Mouse (Mus musculus) induced T-regulatory cell, adult 2 months (primary cell): ENCODE data around the gene Il1rapl1.

Source experiments
- DNase-seq: peaks from one replicate; pipeline ENCODE4 v3.0.0-alpha.2; 2012; ENCODE audit warnings: low read depth

Il1rapl1 gene

GRCm38 (mm10) chrX:87600914-87601313 lies 514.5 kb downstream of the Il1rapl1 start:
- DNase-seq, result no peak

GRCm38 (mm10) chrX:87507997-87508396 lies 607.4 kb downstream of the Il1rapl1 start:
- no peak for DNase-seq

- DNase-seq, result no peak
Observed at GRCm38 (mm10) chrX:87502604-87503003, 612.8 kb downstream of the Il1rapl1 start.

GRCm38 (mm10) chrX:87483416-87483815 lies 632.0 kb downstream of the Il1rapl1 start:
- no peak for DNase-seq

- peak; percentile 92 for DNase-seq
Observed at GRCm38 (mm10) chrX:87238191-87238590, 877.3 kb downstream of the Il1rapl1 start.

GRCm38 (mm10) chrX:87225280-87225679 lies 890.2 kb downstream of the Il1rapl1 start:
- DNase-seq, result no peak

- DNase-seq, result no peak
Observed at GRCm38 (mm10) chrX:87002296-87002695, 1113.1 kb downstream of the Il1rapl1 start.

GRCm38 (mm10) chrX:86955126-86955525 lies 1160.3 kb downstream of the Il1rapl1 start:
- DNase-seq, result no peak

GRCm38 (mm10) chrX:86954614-86955013 lies 1160.8 kb downstream of the Il1rapl1 start:
- no peak for DNase-seq

GRCm38 (mm10) chrX:86950940-86951339 lies 1164.5 kb downstream of the Il1rapl1 start:
- no peak for DNase-seq

- DNase-seq, result no peak
Observed at GRCm38 (mm10) chrX:86949112-86949511, 1166.3 kb downstream of the Il1rapl1 start.

- no peak for DNase-seq
Observed at GRCm38 (mm10) chrX:86854835-86855234, 1260.6 kb downstream of the Il1rapl1 start.

GRCm38 (mm10) chrX:86808218-86808617 lies 1307.2 kb downstream of the Il1rapl1 start:
- no peak for DNase-seq

GRCm38 (mm10) chrX:86802725-86803124 lies 1312.7 kb downstream of the Il1rapl1 start:
- no peak for DNase-seq

- DNase-seq, result no peak
Observed at GRCm38 (mm10) chrX:86728803-86729202, 1386.6 kb downstream of the Il1rapl1 start.
